Mouse (Mus musculus): ENCODE measurements at regions not wholly inside any gene's neighbourhood (a gene's known extent, or its start where the extent isn't known, plus 50 kb on each side); places are given as distances from the start of the nearest gene placed in this dataset.

DNA sequence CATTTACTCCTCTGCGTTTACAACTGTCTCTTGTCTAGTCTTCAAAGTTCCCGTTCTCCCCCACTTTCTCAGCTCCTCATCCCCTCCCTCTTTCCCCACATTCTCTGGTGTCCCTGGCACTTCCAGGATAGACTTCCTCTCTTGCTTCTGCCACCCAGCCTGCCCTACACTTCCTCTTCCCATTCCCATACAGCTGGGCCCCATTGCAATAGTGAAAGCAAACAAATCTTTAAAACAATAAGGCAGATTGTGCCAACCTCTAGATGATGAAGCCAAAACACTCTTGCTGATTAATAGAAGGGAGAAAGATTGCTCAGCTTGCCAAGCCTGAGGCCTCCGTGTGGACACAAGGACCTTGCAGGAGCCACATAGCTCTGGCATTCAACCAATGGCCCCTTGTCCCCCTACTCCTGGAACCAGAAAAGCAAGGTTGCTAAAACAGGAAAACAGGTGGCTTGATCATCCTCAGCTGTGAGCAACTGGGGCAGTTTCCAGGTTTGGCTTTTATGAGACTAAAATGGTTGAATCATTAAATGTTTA is 267.1 kb upstream of the Dynlrb2 start:
- peak in 1 of 2 experiments; percentile 4 for DNase-seq (ENCODE audit: low spot score in 2 of 2)

DNA sequence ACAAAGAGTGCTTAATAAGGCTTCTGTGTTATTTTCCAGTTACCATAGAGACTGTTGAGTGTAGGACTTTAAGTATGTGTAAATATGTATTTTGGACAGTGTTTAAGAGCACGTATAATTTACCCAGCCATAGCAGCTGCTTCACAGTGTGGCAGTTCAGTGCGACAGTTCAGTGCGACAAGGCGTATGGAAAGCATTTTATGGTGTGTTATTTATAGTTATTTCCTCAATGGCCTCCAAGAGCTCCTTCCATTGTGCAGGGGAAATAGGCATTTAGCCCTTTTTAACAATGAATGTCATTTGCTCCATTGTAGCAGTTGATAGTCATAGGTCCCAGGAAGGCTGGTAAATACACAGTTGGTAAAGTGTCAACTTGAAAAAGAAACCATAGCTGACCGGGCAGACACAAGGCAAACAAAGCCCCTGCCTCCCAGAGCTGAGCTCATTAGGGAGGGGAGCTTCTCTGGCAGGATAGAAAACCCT is 275.1 kb upstream of the Dynlrb2 start:
- no peak for DNase-seq (ENCODE audit: low spot score in 2 of 2)

DNA sequence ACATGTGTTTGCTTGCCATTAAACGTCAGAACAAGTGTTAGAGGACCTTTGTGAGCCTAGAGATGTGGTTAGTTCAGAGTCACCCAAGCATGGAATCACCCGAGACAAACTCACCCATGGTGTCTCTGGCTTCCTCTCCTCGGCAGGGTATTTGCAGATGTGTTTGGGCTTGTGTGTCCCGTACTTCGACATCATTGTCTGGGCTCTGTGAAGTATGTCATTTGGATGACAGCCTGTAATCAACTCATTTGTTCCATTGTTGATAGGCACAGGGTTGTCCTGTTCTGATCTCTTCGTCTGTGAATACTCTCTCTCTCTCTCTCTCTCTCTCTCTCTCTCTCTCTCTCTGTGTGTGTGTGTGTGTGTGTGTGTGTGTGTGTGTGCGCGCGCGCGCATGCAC is 277.8 kb upstream of the Dynlrb2 start:
- DNase-seq (ENCODE audit: low spot score in 2 of 2): no peak

DNA sequence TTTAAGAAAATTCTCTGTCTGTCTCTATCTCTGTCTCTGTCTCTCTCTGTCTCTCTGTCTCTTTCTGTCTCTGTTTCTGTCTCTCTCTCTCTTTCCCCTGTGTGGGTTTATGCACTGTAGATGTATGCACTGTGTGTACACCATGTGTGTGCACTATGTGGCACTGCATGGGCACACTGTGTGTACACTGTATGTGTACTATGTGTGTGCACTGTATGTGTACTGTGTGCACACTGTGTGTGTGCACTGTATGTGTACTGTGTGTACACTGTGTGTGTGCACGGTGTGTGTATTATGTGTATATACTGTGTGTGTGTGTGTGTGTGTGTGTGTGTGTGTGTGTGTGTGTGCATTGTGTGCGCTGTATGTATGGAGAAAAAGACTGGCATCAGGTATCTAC is 281.5 kb upstream of the Dynlrb2 start:
- no peak for DNase-seq (ENCODE audit: low spot score in 2 of 2)

DNA sequence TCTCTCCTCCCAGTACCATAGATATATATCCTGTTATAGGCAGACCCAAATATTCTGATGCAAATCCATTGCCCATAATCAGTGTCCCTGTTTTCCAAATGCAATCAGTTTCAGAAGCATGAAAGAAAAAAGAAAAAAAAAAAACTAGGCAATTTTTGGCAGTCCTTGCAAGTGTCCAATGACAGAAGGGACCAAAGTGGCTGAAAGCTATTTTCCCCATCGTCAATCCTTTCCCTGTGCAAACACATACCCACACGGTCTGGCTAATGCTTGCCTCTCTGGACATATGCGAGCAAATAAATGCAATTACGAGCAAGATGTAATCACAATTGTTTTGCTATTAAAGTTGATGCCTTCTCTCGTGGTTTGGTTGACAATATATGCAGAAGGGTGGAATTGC is 288.9 kb upstream of the Dynlrb2 start:
- DNase-seq (ENCODE audit: low spot score in 2 of 2): no peak

DNA sequence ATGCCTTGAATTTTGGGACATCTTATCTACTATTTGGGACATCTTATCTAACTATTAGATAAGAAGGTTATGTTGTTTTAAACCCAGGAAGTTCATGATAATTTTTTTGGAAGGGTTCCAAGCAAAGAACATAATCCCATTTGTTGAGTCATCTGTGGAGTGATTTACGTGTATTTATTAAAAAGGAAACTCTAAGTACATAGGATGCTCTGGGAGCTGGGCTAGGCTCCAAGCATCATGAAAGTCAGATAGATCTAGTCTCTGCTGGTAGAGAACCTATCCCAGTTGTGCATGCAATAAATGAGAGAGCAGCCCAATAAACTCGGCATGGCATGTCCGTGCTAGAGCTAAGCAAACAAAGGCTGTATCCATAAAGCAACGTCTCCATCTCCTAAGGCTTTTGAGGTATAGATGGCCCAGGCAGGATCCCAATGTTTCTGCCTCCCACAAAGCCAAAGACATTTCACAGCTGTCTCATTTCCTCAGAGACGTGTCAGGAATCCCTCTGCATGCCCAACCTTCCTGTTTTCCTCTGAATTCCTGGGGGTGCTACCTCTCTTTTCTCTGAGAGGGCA is 289.4 kb upstream of the Dynlrb2 start:
- no peak for DNase-seq (ENCODE audit: low spot score in 2 of 2)

DNA sequence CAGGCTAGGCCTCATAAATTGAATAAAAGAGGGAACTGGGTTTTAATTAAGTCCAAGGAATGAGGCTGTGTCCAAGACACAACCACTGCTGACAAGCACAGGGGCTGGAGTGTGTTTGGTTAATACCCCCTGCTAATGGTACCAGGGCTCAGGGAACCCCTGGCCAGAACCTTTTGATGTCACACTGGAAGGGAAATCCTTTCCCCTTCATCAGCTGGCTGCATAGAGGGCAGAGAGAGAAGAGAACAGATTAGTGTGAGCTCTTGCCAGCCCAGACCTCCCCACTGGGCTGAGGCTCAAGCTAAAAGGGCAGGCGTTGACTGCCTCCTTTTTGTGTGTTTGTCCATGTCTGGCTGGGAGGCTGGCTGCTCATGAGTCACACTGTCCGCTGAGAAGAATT is 301.1 kb upstream of the Dynlrb2 start:
- no peak for DNase-seq (ENCODE audit: low spot score in 2 of 2)

DNA sequence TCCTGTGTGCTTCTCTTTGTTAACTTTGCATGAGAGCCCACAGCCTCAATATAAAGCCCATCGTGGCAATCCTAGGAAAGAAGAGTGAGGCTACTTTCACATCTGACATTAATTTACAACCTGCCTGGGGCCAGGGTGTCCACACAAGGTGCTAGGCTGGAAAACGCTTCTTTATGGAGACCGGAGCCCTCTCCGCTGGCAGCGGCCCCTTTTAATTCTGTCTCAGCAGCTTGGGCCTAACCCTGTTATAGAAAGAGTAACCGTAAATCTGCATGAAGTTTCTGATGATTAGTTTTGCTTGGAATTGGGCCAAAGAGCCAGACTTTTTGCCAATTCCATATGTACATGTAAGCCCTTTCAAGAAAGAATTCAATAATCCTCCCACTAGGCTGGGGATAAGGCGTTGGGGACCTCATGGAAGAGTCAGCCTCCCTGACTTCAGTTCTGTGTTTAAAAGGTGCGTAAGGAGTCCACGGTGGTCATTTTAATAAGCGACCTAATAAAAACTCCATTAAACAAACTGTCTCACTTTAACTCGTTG is 304.2 kb upstream of the Dynlrb2 start:
- no peak for DNase-seq (ENCODE audit: low spot score in 2 of 2)

DNA sequence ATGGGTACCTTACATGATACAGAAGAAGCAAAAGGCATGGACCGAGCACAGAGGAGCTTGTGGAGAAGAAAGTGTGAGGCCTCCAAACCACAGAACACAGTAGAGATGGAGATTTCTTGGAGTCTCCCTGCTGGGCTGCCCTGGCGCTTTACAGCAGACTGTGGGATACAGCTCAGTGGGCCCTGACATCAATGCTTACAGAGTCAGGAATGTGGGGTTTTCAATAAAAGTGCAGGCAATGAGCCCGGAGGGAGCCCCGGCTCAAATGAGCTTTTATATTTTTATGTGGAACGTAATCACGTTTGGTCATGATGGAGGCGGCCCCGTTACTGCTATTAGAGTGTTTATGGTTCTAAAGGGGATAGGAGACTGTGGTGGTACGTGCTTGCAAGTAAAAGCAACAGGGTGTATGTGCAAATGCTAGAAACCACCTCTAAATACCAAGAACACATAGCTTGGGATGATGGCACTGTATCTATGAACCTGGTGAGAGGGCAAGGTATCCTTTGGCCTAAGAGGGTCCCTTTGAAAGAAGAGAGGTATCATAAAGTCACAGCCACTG is 308.1 kb upstream of the Dynlrb2 start:
- no peak for DNase-seq (ENCODE audit: low spot score in 2 of 2)

DNA sequence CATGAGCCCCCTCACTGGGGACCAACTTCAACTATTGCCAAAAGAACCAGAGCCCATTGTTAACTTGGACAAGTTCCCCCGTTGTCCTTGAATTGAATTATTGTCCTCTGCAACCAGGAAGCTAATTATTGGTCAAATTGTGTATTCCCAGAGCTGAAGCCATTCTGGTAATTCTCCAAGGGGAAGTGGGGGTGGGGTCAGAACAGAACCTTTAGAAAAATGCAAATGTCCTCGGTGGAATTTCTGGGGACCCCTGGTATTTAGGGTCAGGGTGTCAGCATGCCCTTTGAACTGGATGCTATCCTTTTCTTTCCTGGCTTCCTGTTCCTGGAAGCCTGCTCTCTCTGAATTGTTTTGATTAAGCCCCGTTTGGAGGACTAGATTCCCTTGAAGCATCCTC is 312.7 kb upstream of the Dynlrb2 start:
- DNase-seq (ENCODE audit: low spot score in 2 of 2): no peak

DNA sequence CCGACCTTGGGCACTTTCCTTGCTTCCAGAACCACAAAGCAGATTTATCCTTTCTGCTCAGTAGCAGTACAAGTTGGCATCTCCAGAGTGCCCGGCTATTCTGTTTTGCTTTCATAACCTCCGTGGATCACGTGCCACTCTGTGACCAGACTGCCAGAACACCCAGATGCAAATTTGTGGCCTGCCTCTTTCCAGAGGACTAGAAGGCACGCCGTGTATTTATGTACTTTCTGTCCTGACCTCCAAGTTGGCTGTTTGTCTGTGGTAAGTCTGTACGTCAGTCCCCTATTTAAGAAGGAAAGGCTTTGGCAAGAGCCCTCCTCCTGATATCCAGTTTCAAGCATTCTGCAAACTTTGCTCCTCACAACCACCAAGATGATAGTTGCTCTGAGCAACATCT is 319.6 kb upstream of the Dynlrb2 start:
- DNase-seq (ENCODE audit: low spot score in 2 of 2): no peak

DNA sequence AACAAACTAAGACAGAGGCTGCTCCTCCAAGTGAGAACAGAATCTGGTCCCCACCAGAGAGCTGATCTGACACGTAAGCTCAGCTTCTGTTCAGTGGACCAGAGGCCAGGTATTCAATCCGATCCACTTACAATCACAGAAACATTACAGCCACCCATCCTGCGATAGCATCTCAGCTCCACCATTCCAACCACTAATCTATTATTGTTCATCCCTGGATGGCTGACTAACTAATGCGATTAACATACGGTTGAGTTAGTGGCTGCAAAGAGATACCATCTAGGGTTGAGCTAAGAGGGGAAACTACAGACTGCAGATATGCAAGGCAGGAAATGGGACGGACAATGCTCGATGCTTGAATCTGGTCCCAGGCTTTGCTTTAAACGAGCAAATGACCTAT is 320.5 kb upstream of the Dynlrb2 start:
- peak in 1 of 2 experiments; percentile 14 for DNase-seq (ENCODE audit: low spot score in 2 of 2)

DNA sequence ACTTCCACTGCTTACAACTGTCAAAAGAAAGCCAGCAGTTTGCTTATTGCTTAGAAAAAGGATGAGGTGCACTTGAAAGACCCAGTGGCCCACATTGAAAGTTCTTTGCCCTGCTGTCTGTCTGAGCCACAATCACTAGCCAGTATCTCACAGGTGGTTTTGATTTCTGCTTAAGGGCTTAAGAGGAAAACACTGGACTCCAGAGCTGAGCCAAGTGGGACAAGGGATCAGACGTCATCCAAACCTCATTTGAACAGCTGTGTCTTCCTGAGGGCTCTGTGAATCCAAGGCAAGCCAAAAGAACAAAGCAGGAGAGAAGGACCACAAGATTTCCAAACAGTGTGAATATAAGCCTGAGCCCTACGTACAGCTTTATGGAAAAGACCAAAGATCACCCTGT is 326.8 kb upstream of the Dynlrb2 start:
- peak; percentile 12 for DNase-seq (ENCODE audit: low spot score in 2 of 2)

DNA sequence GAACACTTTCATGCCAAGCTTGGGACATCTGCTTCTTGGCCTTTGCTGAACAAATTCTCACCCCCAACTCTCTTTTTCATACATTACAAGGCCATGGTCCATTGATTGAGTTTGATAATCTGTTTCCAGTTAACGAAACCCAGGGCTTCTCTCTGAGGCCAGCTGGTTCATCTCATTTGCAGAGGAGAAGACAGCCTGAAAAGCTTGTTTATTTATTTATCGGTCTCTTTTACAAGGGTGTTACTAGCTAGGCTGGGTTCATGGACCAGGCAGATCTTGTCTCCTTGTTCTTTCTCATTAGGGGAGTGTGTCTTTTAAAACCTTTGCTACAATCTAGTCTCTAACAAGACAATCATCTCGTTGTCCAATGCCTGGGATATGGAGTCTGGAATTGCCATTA is 329.9 kb upstream of the Dynlrb2 start:
- DNase-seq (ENCODE audit: low spot score in 2 of 2): no peak

DNA sequence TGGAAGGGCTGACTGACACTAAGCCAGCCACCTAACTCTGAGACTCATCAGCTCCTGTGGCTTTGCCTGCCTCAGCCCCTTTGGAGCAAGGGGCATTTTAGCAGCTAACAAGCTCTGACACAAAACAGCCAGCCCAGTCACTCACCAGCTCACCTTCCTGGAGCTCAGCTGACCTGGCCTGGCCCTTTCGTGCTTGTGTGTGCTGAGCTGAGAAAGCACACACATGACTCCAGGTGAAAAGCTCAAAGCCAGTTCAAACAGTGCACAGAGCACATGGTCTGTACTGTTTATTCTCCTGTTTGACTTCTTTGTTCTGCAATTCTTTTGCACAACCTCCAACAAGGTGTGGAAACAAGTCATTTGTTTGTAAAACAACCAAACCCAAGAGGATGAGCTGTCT is 330.8 kb upstream of the Dynlrb2 start:
- DNase-seq (ENCODE audit: low spot score in 2 of 2): no peak

DNA sequence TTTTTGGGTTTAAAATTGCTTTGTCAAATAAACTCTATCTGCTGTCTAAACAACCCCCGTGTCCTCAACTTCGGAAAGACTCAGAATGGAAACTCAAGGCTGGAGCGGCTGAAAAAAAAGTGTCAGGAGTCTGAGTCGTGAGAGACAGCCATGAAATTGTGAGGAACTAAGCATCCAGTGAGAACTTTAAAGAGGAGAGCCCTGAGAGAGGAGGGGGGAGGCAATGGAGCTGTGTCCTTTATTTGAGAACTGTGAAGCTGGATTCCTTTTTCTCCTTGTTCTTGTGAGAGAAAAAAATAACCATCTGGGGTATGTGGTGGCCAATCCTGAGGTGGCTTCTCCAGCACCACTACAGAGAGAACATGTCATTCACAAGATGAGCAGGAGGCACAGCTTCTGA is 336.9 kb upstream of the Dynlrb2 start:
- no peak for DNase-seq (ENCODE audit: low spot score in 2 of 2)

DNA sequence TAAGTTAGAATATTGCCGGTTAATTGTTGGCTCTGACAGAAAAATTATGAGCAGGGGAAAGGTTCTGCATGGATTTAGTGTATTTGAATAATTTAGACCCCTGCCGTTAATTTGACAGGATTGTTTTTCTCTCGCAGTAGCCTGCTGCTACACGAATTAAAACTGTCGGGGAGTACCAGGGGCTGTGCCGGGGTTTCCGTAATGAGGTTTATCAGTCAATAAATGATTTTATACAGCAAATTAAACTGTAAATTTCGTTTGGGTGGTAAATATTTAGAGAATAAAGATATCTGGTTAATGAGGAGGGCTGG is 339.8 kb upstream of the Dynlrb2 start:
- DNase-seq (ENCODE audit: low spot score in 2 of 2): no peak

DNA sequence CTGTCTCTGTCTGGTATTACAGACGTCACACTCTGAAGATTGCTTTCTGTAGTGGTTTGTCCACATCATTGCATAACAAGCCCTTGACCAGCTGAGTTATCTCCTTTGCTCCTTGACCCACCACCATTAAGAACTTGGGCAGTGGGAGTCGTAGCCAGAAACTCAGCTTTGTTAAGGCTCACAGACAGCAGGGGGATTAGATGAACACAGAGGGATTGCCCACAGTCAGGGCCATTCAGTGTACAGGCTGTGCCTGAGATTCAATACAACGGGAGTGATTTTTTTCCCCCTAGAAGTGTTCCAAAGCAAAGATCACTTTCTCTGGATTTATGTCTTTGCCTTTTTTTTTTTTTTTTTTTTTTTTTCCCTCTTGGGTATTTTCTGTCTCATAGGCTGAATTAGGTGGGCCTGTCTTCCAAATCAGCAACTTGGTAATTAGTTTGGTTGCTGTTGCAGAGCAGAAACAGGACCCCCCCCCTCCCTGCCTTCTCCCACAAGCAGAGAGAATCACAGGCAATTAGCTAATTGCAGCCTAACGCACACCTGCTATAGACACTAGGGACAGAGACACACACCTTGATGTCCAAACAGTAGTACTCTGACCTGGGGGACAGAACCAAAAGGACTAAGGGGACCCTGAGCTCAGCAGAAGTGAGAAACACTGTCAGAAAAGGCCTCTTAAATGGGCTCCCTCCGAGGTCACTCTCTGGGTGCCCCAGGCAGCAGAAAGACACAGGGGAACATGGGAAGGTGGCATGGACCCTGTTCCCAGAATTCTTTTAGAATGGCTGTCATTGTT is 340.4 kb upstream of the Dynlrb2 start:
- DNase-seq (ENCODE audit: low spot score in 2 of 2): no peak

DNA sequence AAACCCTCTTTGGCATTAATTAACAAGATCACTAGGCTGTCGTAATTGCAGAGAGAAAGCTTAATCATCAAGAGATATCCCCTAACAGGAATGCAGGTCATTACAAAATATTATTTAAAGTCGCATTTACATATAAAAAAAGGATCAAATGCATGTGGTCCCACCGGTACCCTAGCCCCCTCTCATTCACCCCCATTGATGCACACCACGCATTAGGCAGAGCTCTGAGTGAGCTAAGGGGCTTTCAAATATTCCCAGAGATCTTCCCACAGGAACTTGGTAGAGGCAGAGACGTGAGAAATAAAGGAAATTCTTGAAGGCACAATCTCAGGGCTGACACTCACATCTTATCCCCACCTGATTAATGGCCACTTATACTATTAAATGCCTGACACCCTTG is 343.8 kb upstream of the Dynlrb2 start:
- no peak for DNase-seq (ENCODE audit: low spot score in 2 of 2)

DNA sequence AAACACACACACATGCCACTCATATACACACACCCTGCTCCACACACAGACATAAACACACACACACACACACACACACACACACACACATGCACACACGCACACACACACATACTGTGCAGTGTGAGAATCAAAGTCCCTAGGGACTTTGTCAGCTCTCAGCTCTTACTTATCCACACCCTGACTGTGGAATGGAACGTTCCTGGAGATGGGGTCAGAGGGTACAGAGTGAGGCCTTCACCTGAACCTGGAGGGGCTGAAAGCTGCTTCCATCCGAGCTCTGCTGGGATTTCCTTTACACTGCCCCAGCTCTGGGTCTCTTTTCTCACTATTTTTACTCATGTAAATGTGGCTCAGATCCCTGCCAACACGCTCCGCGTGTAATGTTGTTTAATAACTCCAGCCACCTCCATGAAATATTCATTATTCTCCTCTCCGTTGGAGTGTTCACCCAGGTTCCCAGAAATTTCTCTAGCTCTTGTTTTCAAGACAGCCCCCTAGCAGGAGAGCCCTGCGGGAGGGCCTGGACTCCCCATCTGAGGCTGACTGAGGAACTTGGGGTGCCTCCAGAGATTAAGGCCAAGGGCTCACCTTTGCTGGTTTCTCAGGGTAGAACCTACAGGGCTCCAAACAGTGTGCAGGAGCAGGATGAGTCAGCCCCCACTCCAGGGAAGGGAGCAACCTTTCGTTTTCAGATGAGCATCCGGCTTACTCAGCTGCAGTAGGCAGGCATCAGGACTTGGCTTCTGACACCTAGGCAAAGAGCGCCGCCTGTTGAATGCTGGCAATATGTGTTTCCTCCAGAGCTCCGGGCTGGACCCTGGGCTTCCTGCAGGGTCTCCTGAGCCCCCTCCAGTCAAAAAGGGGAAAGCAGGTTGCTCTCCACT is 360.8 kb upstream of the Dynlrb2 start:
- DNase-seq (ENCODE audit: low spot score in 2 of 2): peak; percentile 17 to 21

DNA sequence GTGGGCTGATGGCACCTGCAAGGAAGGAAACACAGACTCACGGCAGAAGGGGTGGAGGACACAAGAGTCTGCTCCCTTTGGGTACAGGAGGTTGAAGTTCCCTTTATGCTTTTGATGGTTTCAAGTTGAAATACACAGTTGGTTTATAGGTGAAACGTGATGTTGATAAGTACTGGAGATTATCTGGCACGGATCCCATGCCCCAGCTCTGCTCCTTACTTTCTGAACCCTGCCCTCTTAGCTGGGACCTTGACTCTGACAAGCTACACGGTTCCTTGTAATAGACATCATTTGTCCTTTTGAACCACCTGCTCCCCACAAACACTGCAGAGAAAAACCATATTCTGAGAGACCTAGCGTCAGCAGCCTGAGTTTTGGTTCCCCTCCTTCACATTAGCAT is 363.4 kb upstream of the Dynlrb2 start:
- no peak for DNase-seq (ENCODE audit: low spot score in 2 of 2)

DNA sequence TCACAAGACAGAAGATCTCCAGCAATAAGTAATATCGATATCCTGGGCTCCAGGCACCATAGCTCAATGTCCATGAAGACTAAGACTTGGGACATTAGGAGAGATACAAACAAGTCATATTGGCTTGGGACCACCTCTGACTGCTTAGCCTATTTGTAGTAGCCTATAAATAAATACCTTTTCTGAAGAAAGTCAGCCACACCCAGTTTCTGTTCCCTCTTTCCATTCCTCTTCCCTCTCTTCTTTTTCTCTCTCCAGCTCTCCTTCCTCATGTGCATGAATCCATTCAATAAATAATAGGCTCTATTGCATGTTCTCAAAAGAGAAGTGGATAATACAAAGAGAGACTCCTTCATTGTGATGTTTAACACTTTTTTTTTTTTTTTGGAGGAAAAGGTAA is 364.8 kb upstream of the Dynlrb2 start:
- no peak for DNase-seq (ENCODE audit: low spot score in 2 of 2)
